In the genomic region with DNA sequence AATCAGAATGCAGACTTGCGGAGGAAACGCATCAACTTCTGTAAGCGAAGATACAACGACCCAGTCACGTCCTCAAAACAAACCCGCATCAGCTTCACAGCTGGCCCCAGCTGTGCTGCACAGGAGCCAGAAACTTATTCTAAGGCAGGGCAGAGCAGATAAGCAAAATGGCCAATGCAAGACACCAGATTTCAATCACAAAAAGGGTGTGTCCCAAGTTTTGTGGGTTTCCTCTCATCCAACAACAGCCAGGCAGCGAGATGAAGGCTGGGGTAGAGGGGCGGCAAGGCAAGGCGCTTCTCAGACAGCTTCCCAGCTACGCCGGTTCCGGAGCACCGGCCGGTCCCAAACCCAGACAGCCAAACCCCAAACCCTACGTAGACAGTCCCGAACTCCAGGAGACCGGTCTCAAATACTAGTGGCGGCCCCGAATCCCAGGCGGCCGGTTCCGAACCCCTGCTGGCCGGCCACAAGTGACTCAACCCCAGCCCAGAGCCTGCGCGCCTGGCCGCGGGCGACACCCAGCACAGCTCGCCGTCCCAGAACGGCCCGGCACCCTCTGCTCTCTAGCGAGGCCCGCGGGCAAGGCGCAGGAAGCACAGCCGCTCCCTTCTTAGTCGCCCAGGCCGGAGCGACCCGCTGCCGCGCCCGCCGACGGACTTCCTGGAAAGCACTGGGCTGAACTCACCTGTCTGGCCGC, we compare ENCODE assay signal across 8 mouse cellular contexts. TPM values are rescaled to one million over a fixed set of nuclear protein-coding genes. Genes with fewer than 3 reads are reported as not detected.
A peak's percentile ranks its signal among the peaks of the same experiment; 100 is the strongest.
DNase-seq lines count a peak whose midpoint lies in the region; ATAC-seq and TF ChIP-seq lines count a peak whose summit lies in the region.

No protein-coding gene starts in this region.

- H3K9ac ChIP-seq in ES-E14 (ENCODE audit: insufficient read depth, low read depth, low read length, poor library complexity, severe bottlenecking): peak overlapping the region; percentile 86
- peak overlapping the region; percentile 86 for H3K9ac ChIP-seq in hindbrain, embryonic 12.5 days
- H3K9ac ChIP-seq in limb, embryonic 14.5 days (ENCODE audit: low read depth, low read length, severe bottlenecking): peak overlapping the region; percentile 78
- peak overlapping the region; percentile 88 for H3K9ac ChIP-seq in midbrain, embryonic 13.5 days (replicated peaks)

- H3K27ac ChIP-seq in ES-E14 (ENCODE audit: insufficient read depth, low read depth, low read length, poor library complexity, severe bottlenecking): peak overlapping the region; percentile 25; the same call in 1 of the 2 replicates
- peak overlapping the region; percentile 81 for H3K27ac ChIP-seq in hindbrain, embryonic 12.5 days
- peak overlapping the region; percentile 80 for H3K27ac ChIP-seq in limb, embryonic 14.5 days (replicated peaks; ENCODE audit: low read depth, low read length)
- H3K27ac ChIP-seq in midbrain, embryonic 13.5 days: peak overlapping the region; percentile 76

- H3K36me3 ChIP-seq in C2C12 (ENCODE audit: control insufficient read depth, insufficient read depth): no peaks in the 10 kb centered on the region
- no peaks in the 10 kb centered on the region for H3K36me3 ChIP-seq in ES-E14 (ENCODE audit: control insufficient read depth, insufficient read depth, low read length, poor library complexity, severe bottlenecking)
- H3K36me3 ChIP-seq in erythroblast, embryonic 14.5 days (ENCODE audit: control insufficient read depth): no peaks in the 10 kb centered on the region
- H3K36me3 ChIP-seq in hindbrain, embryonic 12.5 days: no peaks in the 10 kb centered on the region
- H3K36me3 ChIP-seq in limb, embryonic 14.5 days (ENCODE audit: control insufficient read depth, insufficient read depth, low read length): no peaks in the 10 kb centered on the region
- no peaks in the 10 kb centered on the region for H3K36me3 ChIP-seq in midbrain, embryonic 13.5 days

- H3K4me1 ChIP-seq in ES-E14 (ENCODE audit: control insufficient read depth in 2 of 2, insufficient read depth in 2 of 2, low read length in 2 of 2, poor library complexity in 1 of 2): no peaks in the 10 kb centered on the region; a peak in 1 of 4 replicates
- peaks cover 62% of the 10 kb centered on the region for H3K4me1 ChIP-seq in erythroblast, embryonic 14.5 days (ENCODE audit: control insufficient read depth)
- peaks cover 9% of the 10 kb centered on the region for H3K4me1 ChIP-seq in hindbrain, embryonic 12.5 days
- peaks cover 11% of the 10 kb centered on the region for H3K4me1 ChIP-seq in limb, embryonic 14.5 days (ENCODE audit: control insufficient read depth, insufficient read depth, low read length)
- H3K4me1 ChIP-seq in midbrain, embryonic 13.5 days (replicated peaks): peaks cover 18% of the 10 kb centered on the region

- DNase-seq in ES-E14 (ENCODE audit: low read depth, low spot score): peak; percentile 27
- peak; percentile 13 for DNase-seq in limb, embryonic 14.5 days (ENCODE audit: low spot score)
- DNase-seq in layer of hippocampus, postnatal 10 days (ENCODE audit: low spot score in 2 of 2): no peak
- DNase-seq in cerebellum, postnatal 4 days (ENCODE audit: low spot score in 2 of 2): no peak

- H3K79me2 ChIP-seq in C2C12 (ENCODE audit: control insufficient read depth, insufficient read depth): peaks cover 42% of the 10 kb centered on the region

- no peaks in the 10 kb centered on the region for H3K9me3 ChIP-seq in ES-E14 (ENCODE audit: control insufficient read depth, insufficient read depth, low read depth, low read length)
- H3K9me3 ChIP-seq in erythroblast, embryonic 14.5 days (ENCODE audit: control insufficient read depth, low read length): no peaks in the 10 kb centered on the region
- H3K9me3 ChIP-seq in hindbrain, embryonic 12.5 days (replicated peaks): no peaks in the 10 kb centered on the region
- no peaks in the 10 kb centered on the region for H3K9me3 ChIP-seq in limb, embryonic 14.5 days (ENCODE audit: control insufficient read depth, low read length)
- no peaks in the 10 kb centered on the region for H3K9me3 ChIP-seq in midbrain, embryonic 13.5 days

- peak; percentile 93 for ATAC-seq in hindbrain, embryonic 12.5 days (ENCODE audit: low FRiP score)
- ATAC-seq in limb, embryonic 14.5 days (ENCODE audit: low FRiP score, low read depth): peak; percentile 85
- peak; percentile 93 for ATAC-seq in midbrain, embryonic 13.5 days

- TF ChIP-seq CTCF in C2C12 (IDR thresholded peaks at IDR 0.05; ENCODE audit: control insufficient read depth, insufficient read depth, insufficient read length): no peak

- H3K4me2 ChIP-seq in hindbrain, embryonic 12.5 days (replicated peaks): peak overlapping the region; percentile 84
- peak overlapping the region; percentile 83 for H3K4me2 ChIP-seq in limb, embryonic 14.5 days (replicated peaks; ENCODE audit: low read depth, low read length, severe bottlenecking)
- peak overlapping the region; percentile 88 for H3K4me2 ChIP-seq in midbrain, embryonic 13.5 days (replicated peaks)

- H3K4me3 ChIP-seq in C2C12 (ENCODE audit: insufficient read depth, poor library complexity, severe bottlenecking) (peak overlapping the region; percentile 53), ES-E14 (ENCODE audit: insufficient read depth in 1 of 2, low read depth in 1 of 2, low read length in 2 of 2, poor library complexity in 1 of 2, severe bottlenecking in 1 of 2) (peak overlapping the region; percentile 75 to 85)
- peak overlapping the region; percentile 88 for H3K4me3 ChIP-seq in erythroblast, embryonic 14.5 days (replicated peaks)
- H3K4me3 ChIP-seq in hindbrain, embryonic 12.5 days: peak overlapping the region; percentile 81
- peak overlapping the region; percentile 82 for H3K4me3 ChIP-seq in limb, embryonic 14.5 days (replicated peaks; ENCODE audit: low read length)
- H3K4me3 ChIP-seq in midbrain, embryonic 13.5 days (replicated peaks): peak overlapping the region; percentile 93

- in situ Hi-C loops in ES-E14 (cut with MboI; ENCODE audit: low sequenced_read_pairs in 2 of 2, unreplicated experiment in 2 of 2): no loop called here

- peak overlapping the region; percentile 77 for H3ac ChIP-seq in C2C12 (ENCODE audit: control insufficient read depth, insufficient read length, low read depth)

- H3K27me3 ChIP-seq in C2C12 (ENCODE audit: control insufficient read depth, insufficient read depth, insufficient read length): no peaks in the 10 kb centered on the region
- peaks cover 6% of the 10 kb centered on the region for H3K27me3 ChIP-seq in erythroblast, embryonic 14.5 days (ENCODE audit: control insufficient read depth)
- no peaks in the 10 kb centered on the region for H3K27me3 ChIP-seq in hindbrain, embryonic 12.5 days
- H3K27me3 ChIP-seq in limb, embryonic 14.5 days (ENCODE audit: control insufficient read depth, insufficient read depth, low read length): no peaks in the 10 kb centered on the region
- no peaks in the 10 kb centered on the region for H3K27me3 ChIP-seq in midbrain, embryonic 13.5 days

- H3K79me3 ChIP-seq in C2C12 (ENCODE audit: low read depth): peaks cover 23% of the 10 kb centered on the region

- TF ChIP-seq POLR2A in limb, embryonic 14.5 days (IDR thresholded peaks at IDR 0.05; ENCODE audit: borderline replicate concordance, extremely low read depth, insufficient read depth, insufficient read length): no peak

- under 1% methylated on average over 46 of the region's 47 CpGs for WGBS in hindbrain, embryonic 12.5 days
- under 1% methylated on average over 36 of the region's 47 CpGs for WGBS in limb, embryonic 14.5 days
- WGBS in midbrain, embryonic 13.5 days: under 1% methylated on average over 47 of the region's 47 CpGs

TF ChIP-seq in C2C12, 6 proteins besides CTCF, POLR2A, EP300 and RAD21:
- TF ChIP-seq CEBPB (IDR thresholded peaks at IDR 0.05; ENCODE audit: low read depth) (no peak), MYOG (IDR thresholded peaks at IDR 0.05; ENCODE audit: control insufficient read depth, extremely low read depth, insufficient read length) (no peak), MAX (IDR thresholded peaks at IDR 0.05) (no peak), FOSL1 (IDR thresholded peaks at IDR 0.05; ENCODE audit: insufficient read depth, low read length, poor library complexity, severe bottlenecking) (no peak), USF1 (IDR thresholded peaks at IDR 0.05; ENCODE audit: low read depth) (no peak), MYOD1 (IDR thresholded peaks at IDR 0.05; ENCODE audit: control insufficient read depth, insufficient read length, low read depth) (no peak)

TF ChIP-seq in ES-E14, 5 proteins besides CTCF, POLR2A, EP300 and RAD21:
- TF ChIP-seq ZC3H11A (IDR thresholded peaks at IDR 0.05; ENCODE audit: borderline replicate concordance, low read depth, low read length) (no peak), CHD2 (IDR thresholded peaks at IDR 0.05; ENCODE audit: low read depth, low read length) (no peak), MAFK (IDR thresholded peaks at IDR 0.05; ENCODE audit: insufficient read depth, low read depth, low read length) (no peak), ZNF384 (IDR thresholded peaks at IDR 0.05; ENCODE audit: low read depth, low read length) (no peak), HCFC1 (IDR thresholded peaks at IDR 0.05; ENCODE audit: borderline replicate concordance, insufficient read depth, low read length) (no peak)

RNA-seq across cellular contexts. Expression of gene Tmod3, which starts 0.5 kb away (rescaled TPM):
- polyA plus RNA-seq in C2C12 (2012; fragmentation: generic; extraction: Trizol): 14.7 TPM
- 23.6 and 36.4 TPM in 2 replicates for total RNA-seq in ES-E14 (2012; rRNA removed)
- 0.56 and 0.65 TPM in 2 replicates for polyA plus RNA-seq in erythroblast, embryonic 14.5 days (2012)
- polyA plus RNA-seq in hindbrain, embryonic 12.5 days (2016; fragmentation: Nextera tagmentation; extraction: Ambion mirVana): 96.5 and 98.4 TPM in 2 replicates
- polyA plus RNA-seq in limb, embryonic 14.5 days (2012; rRNA removed): 41.4 and 48.8 TPM in 2 replicates
- 120 and 121 TPM in 2 replicates for polyA plus RNA-seq in limb, embryonic 14.5 days (2014; fragmentation: Nextera tagmentation; extraction: Ambion mirVana)
- 74.2 and 77.6 TPM in 2 replicates for polyA plus RNA-seq in midbrain, embryonic 13.5 days (2015; fragmentation: Nextera tagmentation; extraction: Ambion mirVana)
- 10 to 100 TPM; 68.7 to 70.2 TPM for total RNA-seq in layer of hippocampus, postnatal 10 days (2021)

RNA-seq across cellular contexts. Expression of gene Tmod2, which starts 52.2 kb away (rescaled TPM):
- polyA plus RNA-seq in C2C12 (2012; fragmentation: generic; extraction: Trizol): 0.27 TPM
- total RNA-seq in ES-E14 (2012; rRNA removed): 6.1 and 6.3 TPM in 2 replicates
- polyA plus RNA-seq in erythroblast, embryonic 14.5 days (2012): not detected in 2 replicates
- 110 and 112 TPM in 2 replicates for polyA plus RNA-seq in hindbrain, embryonic 12.5 days (2016; fragmentation: Nextera tagmentation; extraction: Ambion mirVana)
- 5.7 and 5.9 TPM in 2 replicates for polyA plus RNA-seq in limb, embryonic 14.5 days (2012; rRNA removed)
- 18.8 and 21.1 TPM in 2 replicates for polyA plus RNA-seq in limb, embryonic 14.5 days (2014; fragmentation: Nextera tagmentation; extraction: Ambion mirVana)
- polyA plus RNA-seq in midbrain, embryonic 13.5 days (2015; fragmentation: Nextera tagmentation; extraction: Ambion mirVana): 190 and 217 TPM in 2 replicates
- 100 to 1,000 TPM; 437 to 472 TPM for total RNA-seq in layer of hippocampus, postnatal 10 days (2021)

Comparison
In these comparisons a context has a peak if more than half of its experiments do, and no peak if none do; other contexts are left out.
1. DNase-seq: peak in ES-E14 (single experiment) and limb, embryonic 14.5 days (single experiment); none in layer of hippocampus, postnatal 10 days (0 of 2) and cerebellum, postnatal 4 days (0 of 2).
2. H3K27ac ChIP-seq: peak in every context shown above with its lines; median percentile 81 in hindbrain, embryonic 12.5 days; 80 in limb, embryonic 14.5 days; 76 in midbrain, embryonic 13.5 days; 25 in ES-E14.
3. Peak in every context shown above with its lines, with median percentiles within 50 percentile points of each other: H3K4me3 ChIP-seq, H3K9ac ChIP-seq, ATAC-seq and H3K4me2 ChIP-seq.